Mouse (Mus musculus): Measurements from ENCODE around the gene Rnf214.

- TF ChIP-seq POLR2A (IDR thresholded peaks at IDR 0.05; ENCODE audit: borderline replicate concordance, low read depth, low read length) (no peak), CTCF (IDR thresholded peaks at IDR 0.05; ENCODE audit: low read depth, low read length) (no peak)
Measured at GRCm38 (mm10) chr9:45832898-45833297, 73.8 kb downstream of the Rnf214 start.

All from bone marrow macrophage, adult 2 months (primary cell).